Mouse (Mus musculus): Measurements from ENCODE around the gene Gdnf. TPM values are rescaled to one million over a fixed set of nuclear protein-coding genes. Genes with fewer than 3 reads are reported as not detected.

The Gdnf gene
- total RNA-seq (2017), result not detected in 2 replicates

DNA sequence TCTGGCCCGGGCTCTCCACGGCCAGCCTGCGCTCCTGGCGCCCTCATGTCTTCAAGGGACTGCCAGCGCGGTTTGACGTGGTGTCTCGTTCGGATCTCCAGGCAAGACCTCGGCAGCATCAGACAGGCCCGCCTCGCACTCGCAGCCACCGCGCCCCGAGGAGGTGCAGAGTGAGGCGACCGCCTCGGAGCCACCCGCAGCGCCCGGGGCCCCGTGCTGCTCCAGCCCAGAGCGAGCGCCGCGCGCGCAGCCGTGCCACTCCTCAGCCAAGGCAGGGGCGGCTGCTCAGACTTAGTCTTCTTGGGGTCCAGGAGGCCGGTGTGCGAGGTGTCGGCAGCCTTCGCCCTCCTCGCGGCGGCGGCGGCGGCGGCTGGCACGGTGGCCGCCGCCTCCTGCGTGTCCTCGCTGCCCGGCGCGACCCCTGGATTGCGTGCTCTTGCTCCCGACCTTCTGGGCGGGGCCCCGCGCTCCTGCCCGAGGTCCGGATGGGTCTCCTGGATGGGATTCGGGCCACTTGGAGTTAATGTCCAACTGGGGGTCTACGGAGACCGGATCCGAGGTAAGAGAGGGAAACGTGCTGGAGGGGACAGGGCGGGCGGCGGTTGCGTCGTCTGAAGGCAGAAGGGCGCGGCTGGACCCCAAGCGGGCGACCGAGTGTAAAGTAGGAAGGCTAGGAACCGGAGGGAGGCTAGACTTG, at the start of gene Gdnf:
TSS of gene Gdnf (plus strand) at position 291 of the 697 bp plus-strand sequence.
- no peak for ATAC-seq (replicated peaks in 1 of 2; ENCODE audit: insufficient read depth in 1 of 2, low FRiP score in 2 of 2, low TSS enrichment in 1 of 2, low read depth in 1 of 2, poor library complexity in 2 of 2, severe bottlenecking in 2 of 2)

DNA sequence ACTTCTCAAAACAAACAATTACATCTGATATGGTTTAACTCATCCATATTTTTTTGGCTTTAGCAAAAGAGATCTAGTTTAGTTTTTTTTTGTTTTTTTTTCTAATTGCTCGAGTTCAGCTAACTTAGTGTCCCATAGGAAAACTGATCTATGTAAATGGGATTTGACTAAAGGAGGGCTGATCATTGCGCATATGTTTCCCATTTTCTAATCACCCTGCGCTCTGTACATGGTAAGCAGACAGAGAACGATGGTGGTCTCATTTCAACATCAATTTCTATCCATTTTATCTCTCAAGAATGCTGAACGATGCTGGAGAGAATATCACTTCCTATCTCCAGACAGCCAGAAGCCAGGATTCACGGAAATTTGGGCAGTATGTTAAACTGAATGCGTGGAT, 43.5 kb upstream of the Gdnf start:
- no peak for ATAC-seq (replicated peaks in 1 of 2; ENCODE audit: insufficient read depth in 1 of 2, low FRiP score in 2 of 2, low TSS enrichment in 1 of 2, low read depth in 1 of 2, poor library complexity in 2 of 2, severe bottlenecking in 2 of 2)

DNA sequence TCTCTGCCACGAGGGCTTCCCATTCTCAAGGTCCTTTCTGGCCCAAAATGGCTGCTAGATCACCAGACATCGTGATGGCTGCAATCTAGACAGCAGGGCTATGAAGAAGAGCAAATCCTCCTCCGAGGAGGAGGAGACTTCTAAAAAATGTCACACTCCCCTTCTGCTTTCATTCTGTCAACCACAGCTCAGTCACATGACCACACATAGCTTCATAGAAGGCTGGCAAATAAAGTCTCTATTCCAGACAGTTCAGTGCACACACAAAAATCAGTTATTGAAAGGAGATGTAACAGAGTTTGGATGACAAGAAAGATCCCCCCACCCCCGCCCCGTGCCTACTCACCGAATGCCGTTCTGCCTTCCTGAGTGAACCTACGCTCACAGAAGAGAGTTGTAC, 37.7 kb upstream of the Gdnf start:
- ATAC-seq (replicated peaks in 1 of 2; ENCODE audit: insufficient read depth in 1 of 2, low FRiP score in 2 of 2, low TSS enrichment in 1 of 2, low read depth in 1 of 2, poor library complexity in 2 of 2, severe bottlenecking in 2 of 2), result no peak

DNA sequence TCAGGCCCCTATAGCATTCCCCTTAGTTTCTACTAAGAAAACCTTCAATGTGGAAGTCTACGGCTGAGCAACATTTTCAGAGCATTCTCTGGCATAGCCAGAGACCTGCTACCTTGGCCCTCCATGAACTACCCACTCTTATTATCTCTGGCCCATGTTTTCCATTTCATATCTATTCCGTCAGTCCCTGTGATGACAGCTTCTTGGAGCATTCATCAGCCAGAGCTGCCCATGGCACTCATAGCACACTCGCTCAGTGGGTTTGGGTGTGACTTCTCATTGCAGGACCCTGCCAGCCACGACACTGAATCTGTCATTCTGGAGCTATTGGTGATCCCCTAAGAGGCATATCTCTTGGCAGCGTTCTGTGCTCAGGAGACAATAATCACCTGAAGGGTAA, 29.1 kb upstream of the Gdnf start:
- no peak for ATAC-seq (replicated peaks in 1 of 2; ENCODE audit: insufficient read depth in 1 of 2, low FRiP score in 2 of 2, low TSS enrichment in 1 of 2, low read depth in 1 of 2, poor library complexity in 2 of 2, severe bottlenecking in 2 of 2)

DNA sequence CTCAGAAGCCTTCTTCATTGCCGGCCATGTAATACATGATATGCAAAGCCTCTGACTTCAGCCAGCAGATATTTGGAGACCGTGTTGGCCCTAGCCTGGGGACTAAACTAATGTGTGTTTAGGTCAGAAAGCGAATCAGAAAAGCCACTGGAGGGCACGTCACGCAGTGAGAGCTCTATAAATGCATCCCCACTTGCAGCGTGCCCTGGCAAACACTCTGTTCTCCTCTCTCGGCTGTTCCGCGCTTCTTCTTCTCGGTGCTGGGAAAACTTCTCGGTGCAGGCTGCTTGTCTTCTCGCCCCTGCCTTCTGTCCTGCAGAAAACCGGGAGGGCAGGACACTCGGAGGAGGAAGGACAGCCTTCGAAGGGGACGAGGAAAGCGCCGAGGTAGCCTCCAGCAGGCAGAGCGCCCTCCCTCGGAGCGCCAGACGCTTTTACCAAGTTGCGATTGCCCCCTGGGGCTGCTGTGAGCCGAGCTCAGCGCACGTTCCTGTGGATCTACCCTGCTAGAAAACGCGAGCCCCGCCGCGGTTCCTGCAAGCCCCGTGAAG, 730 bp upstream of the Gdnf start:
- no peak for ATAC-seq (replicated peaks in 1 of 2; ENCODE audit: insufficient read depth in 1 of 2, low FRiP score in 2 of 2, low TSS enrichment in 1 of 2, low read depth in 1 of 2, poor library complexity in 2 of 2, severe bottlenecking in 2 of 2)

DNA sequence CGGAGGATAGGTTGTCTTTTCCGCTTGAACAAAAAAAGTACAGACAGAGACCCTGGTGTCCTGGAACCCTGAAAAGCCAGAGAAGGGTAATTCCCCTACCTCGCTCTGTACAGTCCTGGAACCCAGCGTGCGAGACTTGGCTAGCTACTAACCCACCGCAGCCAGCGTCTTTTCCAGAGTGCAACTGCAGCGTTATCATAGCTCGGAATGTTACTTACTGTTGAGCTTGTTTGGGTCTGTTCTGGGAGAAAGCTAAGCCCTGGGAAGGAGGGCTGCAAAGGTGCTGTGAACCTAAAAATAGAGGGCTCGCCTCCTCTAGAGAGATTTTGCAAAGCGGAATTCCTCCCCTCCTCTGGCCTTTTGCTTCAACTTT, 593 bp downstream of the Gdnf start:
- no peak for ATAC-seq (replicated peaks in 1 of 2; ENCODE audit: insufficient read depth in 1 of 2, low FRiP score in 2 of 2, low TSS enrichment in 1 of 2, low read depth in 1 of 2, poor library complexity in 2 of 2, severe bottlenecking in 2 of 2)

DNA sequence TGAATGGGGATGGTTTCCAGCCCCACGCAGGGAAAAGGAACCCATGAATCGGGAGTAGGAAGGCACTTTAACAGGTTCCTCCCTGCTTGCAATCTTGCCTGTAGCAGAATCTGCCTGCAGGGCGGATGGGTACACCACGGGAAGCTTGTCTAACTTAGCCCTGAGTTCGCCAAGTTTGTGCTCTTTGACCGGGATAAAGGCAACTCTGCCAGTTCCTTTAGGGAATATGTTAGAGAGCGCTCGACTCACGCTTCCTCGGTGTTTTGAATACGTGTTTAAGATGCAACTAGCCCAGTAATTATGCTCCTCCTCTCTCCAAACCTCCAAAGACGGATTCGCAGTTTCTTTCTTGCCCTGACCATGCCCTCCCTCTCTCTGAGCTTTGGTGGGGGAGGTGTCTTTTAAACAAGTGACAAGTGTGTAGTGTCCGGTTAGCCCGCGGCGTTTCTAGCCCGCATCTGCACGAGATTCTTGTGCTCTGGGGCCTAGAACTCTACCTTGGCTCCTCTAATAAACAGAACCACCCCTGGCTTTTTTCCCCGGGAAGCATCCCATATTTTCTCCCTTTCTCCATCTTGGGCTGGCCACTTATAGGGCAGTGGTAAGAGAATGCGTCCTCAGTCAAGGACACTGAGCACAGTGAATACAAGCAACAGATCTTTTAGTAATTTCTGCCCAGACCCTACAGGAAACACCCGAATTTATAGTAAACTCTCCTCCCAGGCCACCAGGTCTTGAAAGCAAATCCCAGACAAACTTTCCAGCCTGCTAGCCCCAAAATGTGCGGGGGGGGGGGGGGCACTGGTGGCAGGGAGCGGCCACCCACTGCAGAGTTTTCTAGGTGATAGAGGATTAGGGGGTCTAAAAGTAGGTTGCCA, 1.4 kb downstream of the Gdnf start:
- ATAC-seq (replicated peaks in 1 of 2; ENCODE audit: insufficient read depth in 1 of 2, low FRiP score in 2 of 2, low TSS enrichment in 1 of 2, low read depth in 1 of 2, poor library complexity in 2 of 2, severe bottlenecking in 2 of 2), result no peak

DNA sequence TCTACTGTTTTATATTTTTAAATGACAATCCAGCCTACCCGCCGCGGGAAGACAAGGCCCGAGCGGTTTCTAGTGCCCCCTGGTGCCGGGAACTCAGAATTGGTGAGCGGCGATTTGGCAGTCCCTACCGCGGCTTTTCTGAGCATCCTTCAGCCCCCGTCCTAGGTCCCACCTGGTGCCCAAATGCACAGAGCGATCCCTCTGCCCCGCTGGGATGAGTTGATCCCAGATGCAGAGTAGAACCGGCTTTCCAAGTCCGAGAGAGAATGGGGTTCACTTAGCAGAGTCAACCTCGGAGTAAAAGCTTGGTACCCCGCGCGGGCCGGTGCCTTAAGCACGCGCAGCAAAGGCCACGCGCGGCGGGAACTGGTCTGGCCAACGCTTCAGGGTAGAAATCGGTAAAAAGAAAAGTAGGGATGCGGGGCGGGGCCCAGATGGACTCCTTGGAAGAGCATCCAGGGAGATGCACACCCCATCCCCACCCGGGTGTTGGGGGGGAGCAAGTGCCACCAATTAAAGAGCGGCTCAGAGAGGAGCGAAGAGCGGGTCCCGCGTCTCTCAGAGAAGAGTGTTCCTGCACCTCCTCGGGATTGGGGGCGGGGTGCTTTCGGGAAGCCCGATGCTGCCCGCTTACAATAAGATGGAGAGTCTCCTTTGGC, 2.4 kb downstream of the Gdnf start:
- ATAC-seq (replicated peaks in 1 of 2; ENCODE audit: insufficient read depth in 1 of 2, low FRiP score in 2 of 2, low TSS enrichment in 1 of 2, low read depth in 1 of 2, poor library complexity in 2 of 2, severe bottlenecking in 2 of 2), result peak in 1 of 2 experiments; percentile 40; a peak in 2 of 4 replicates

DNA sequence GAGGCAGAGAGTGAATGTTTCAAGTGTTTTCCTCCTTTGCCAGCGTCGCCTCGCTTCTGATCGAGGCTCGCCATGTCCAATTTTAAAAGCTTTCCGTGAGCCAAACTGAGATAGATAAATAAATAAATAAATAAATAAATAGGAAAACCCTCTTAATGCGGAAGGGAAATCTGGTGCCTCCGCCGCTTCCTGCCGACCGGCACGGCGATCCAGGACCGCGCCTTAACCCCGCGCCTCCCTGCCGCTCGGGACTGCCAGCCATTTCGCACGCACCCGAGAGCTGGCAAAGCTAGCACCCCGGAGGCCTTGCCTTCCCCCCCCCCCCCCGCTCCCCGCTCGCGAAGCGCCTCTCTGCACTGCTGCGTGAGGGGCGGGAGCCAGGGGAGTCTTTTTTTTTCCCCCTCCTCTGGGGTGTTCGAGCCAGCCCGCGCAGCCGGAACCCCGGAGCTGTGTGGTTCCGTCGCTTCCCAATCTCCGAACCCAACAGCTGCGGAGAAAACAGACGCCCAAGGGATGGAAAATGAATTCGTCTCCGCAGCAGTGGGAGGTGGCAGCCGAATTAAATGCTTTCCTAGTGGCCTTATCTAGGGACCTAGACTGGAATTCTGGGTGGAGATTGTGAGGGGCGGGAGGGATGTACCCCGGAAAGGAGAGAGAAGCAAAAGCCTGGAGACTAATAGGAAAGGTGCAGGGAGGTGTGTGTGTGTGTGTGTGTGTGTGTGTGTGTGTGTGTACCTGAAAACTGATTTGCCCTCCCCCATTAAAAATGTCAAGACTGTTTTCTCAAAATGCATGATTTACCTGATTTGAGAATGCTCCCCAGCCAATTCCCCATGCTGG, 3.1 kb downstream of the Gdnf start:
- ATAC-seq (replicated peaks in 1 of 2; ENCODE audit: insufficient read depth in 1 of 2, low FRiP score in 2 of 2, low TSS enrichment in 1 of 2, low read depth in 1 of 2, poor library complexity in 2 of 2, severe bottlenecking in 2 of 2), result no peak

DNA sequence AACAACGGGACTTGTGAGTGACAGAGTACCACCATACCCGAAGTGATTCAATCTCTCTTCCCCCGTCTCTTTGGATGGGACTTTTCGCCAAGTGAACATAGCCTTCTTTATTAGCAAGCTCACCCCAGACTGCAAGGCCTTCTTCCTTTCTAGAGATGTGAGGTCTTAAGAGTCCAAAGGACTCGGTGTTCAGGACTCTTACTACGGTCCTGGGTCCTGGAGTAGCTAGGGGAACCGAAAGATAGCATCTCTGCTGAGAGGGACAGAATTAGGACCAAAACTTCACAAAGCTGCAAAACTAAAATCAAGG, 3.7 kb downstream of the Gdnf start:
- ATAC-seq (replicated peaks in 1 of 2; ENCODE audit: insufficient read depth in 1 of 2, low FRiP score in 2 of 2, low TSS enrichment in 1 of 2, low read depth in 1 of 2, poor library complexity in 2 of 2, severe bottlenecking in 2 of 2), result no peak

DNA sequence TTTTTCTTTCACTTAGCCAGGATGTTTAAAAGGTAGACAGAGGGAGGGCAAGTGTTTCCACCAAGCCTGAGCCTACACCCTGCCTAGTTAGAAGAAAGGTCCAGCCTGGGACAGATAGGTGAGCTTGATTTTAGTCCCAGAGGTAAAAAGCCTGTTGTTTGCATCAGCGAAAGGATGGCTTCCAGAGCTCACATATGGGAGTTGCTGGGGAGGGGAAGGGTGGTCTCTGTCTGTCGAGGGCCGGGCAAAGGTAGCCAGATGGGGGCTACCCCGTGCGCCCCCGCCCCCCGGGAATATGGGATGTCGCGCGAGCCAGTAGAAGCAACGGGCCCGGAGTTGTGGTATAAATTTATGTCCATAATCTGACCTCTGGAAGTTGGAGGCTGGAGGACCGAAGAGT, 4.3 kb downstream of the Gdnf start:
- no peak for ATAC-seq (replicated peaks in 1 of 2; ENCODE audit: insufficient read depth in 1 of 2, low FRiP score in 2 of 2, low TSS enrichment in 1 of 2, low read depth in 1 of 2, poor library complexity in 2 of 2, severe bottlenecking in 2 of 2)

DNA sequence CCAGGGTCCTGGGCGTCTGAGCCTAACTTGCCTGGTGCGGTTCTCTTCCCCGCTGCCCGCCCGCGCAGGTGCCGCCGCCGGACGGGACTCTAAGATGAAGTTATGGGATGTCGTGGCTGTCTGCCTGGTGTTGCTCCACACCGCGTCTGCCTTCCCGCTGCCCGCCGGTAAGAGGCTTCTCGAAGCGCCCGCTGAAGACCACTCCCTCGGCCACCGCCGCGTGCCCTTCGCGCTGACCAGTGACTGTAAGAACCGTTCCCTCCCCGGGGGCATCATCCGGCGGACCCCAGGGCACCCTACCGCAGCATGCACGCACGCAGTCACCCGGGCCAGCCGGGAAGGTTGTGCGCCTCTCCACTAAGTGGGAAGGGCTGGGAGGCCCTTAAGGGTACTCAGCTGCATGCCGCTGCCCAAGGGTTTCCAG, 4.9 kb downstream of the Gdnf start:
- no peak for ATAC-seq (replicated peaks in 1 of 2; ENCODE audit: insufficient read depth in 1 of 2, low FRiP score in 2 of 2, low TSS enrichment in 1 of 2, low read depth in 1 of 2, poor library complexity in 2 of 2, severe bottlenecking in 2 of 2)

DNA sequence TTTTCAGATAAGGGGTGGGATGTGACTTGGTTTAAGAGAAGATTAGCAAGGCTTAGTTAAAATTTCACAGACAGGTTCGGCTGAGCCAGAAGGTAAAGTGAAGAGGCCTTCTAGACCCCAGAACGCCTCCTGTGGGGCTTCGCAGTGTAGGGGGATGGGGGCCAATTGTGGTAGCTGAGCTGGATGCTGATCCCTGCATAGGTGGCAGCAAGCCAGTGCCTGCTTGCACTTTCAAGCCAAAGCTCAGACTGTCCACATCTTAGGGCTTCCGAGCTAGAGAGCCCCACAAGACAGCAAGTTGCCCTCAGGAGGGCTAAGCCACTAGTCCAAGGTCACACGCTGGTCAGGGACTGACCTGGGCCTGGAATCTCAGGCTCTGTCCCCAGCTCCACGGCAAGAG, 13.2 kb downstream of the Gdnf start:
- no peak for ATAC-seq (replicated peaks in 1 of 2; ENCODE audit: insufficient read depth in 1 of 2, low FRiP score in 2 of 2, low TSS enrichment in 1 of 2, low read depth in 1 of 2, poor library complexity in 2 of 2, severe bottlenecking in 2 of 2)

DNA sequence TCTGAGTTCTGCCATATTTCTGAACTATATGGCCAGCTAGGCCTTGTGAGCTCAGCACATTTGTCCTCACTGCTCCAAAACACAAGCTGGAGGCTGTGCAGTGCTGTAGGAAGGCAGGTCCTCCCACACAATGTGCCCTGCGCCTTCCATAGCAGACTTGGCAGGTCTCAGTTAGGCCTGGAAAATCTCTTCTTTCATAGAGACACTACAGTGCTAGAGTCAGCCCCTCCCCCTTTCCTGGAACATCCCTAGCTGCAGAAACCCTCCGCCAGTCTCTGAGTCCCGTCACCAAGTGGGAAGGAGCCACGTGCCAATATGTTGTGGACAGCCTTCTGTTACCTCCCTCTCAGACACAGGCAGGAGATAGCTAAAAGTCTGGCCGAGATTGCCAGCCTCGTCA, 14.9 kb downstream of the Gdnf start:
- ATAC-seq (replicated peaks in 1 of 2; ENCODE audit: insufficient read depth in 1 of 2, low FRiP score in 2 of 2, low TSS enrichment in 1 of 2, low read depth in 1 of 2, poor library complexity in 2 of 2, severe bottlenecking in 2 of 2), result no peak

DNA sequence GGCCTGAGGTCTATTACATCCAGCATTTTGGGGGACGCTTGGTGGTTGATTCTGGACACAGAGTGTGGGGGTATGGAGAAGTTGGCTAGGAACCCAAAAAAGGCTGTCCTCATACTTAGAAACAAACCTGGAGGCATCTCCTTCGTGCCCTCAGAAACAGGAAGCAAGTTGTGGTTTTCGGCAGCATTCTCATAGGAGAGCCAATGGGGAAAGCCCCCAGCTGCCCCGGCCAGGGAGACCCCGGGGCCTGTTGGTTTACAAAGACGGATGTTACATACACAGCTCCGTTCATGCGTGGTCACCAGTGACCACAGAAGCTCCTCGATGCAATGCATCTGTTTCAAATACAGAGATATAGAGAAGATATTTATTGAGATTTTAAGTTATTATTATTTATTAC, 24.8 kb downstream of the Gdnf start:
- ATAC-seq (replicated peaks in 1 of 2; ENCODE audit: insufficient read depth in 1 of 2, low FRiP score in 2 of 2, low TSS enrichment in 1 of 2, low read depth in 1 of 2, poor library complexity in 2 of 2, severe bottlenecking in 2 of 2), result no peak

DNA sequence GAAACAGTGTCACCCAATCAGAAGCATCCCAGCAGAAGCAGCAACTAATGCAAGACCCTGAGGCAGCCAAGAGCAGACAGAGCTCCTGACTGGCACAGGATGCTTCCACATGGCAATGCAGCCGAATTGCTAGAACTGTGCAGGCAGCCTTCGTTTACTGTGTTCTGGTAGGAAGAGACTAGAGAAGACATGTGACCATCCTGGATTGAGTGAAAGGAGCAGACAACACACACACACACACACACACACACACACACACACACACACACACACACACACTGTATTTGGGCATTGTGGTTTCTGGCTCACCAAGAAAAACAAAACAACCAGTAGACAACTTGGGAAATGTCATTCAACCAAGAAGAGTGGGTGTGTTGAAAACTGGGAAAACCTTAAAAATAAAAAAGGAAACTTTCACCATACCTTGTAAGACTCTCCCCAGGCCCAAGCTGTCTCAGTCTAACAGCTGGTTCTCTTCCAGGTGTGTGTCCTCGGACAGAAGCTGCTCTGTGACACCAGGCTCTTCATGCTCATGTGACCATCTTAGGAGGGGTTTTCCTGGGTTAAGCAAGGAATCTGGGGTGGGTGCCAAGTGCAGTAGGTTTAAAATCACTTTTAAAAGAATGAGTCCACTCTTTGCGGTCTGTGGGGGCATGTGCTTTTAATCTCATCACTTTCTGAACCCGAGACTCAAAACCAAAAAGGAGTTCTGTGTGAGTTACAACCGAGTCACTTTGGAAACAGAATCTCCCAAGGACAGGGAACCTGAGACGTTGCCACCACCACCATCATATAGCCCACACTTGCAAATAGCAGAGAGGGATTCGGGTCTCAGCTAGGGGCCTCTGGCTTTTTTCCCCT, 27.6 kb downstream of the Gdnf start:
- no peak for ATAC-seq (replicated peaks in 1 of 2; ENCODE audit: insufficient read depth in 1 of 2, low FRiP score in 2 of 2, low TSS enrichment in 1 of 2, low read depth in 1 of 2, poor library complexity in 2 of 2, severe bottlenecking in 2 of 2)

DNA sequence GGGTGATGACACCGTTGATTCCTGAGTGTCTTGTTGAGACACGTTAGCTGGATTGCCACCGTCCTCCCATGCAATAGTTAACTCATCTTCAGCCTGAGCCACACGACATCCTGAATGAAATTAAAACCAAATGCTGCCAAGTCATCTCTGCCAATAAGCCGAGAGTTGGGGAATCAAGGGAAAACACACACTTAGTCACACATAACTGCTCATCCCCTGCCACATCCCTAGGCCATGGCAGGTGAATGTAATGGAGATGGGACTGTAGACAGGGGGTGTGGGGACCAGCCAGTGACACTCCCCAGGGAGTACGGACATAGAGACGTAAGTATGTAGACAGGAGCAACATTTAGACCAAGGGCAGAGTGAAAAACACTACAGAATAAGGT, 28.3 kb downstream of the Gdnf start:
- ATAC-seq (replicated peaks in 1 of 2; ENCODE audit: insufficient read depth in 1 of 2, low FRiP score in 2 of 2, low TSS enrichment in 1 of 2, low read depth in 1 of 2, poor library complexity in 2 of 2, severe bottlenecking in 2 of 2), result no peak

Measured in hematopoietic stem cell, adult 5-6 weeks (primary cell).